Mouse (Mus musculus) E14TG2a.4 (cell line): ENCODE measurements at regions not wholly inside any gene's neighbourhood (a gene's known extent, or its start where the extent isn't known, plus 50 kb on each side); places are given as distances from the start of the nearest gene placed in this dataset.

Experiments
- CTCF ChIP-seq: conservative IDR thresholded peaks from 2 replicates; pipeline ENCODE4 v1.5.1; 2014; ENCODE audit warnings: low read length
- POU5F1 ChIP-seq: IDR thresholded peaks from 2 replicates; pipeline ENCODE4 v1.6.1; 2014; ENCODE audit warnings: low read length, borderline replicate concordance

- no peak for TF ChIP-seq CTCF
- TF ChIP-seq POU5F1, result no peak
Measured at GRCm38 (mm10) chr1:55949606-55950005, 543.9 kb downstream of the Plcl1 start.
